Mouse (Mus musculus) liver, adult 2 months (tissue): ENCODE measurements around the gene Lrrc36.

Source experiments
- CTCF ChIP-seq: fragments of 200-500 bp; IDR thresholded peaks from 2 replicates; pipeline ENCODE4 v1.5.1; 2011; ENCODE audit warnings: low read depth, low read length, control low read depth
- POLR2A ChIP-seq: fragments of 200-500 bp; IDR thresholded peaks from 2 replicates; pipeline ENCODE4 v1.6.1; 2011; ENCODE audit warnings: low read length, control low read depth; ENCODE audit not compliant: insufficient read depth; ENCODE audit errors: extremely low read depth

GRCm38 (mm10) chr8:105448188-105448587 is 34.8 kb downstream of the Lrrc36 start:
- TF ChIP-seq POLR2A (no peak), CTCF (no peak)
